Mouse (Mus musculus) lung, adult 2 months (tissue): ENCODE measurements around the gene Aatk.

ENCODE experiments used
- CTCF ChIP-seq: fragments of 200-500 bp; IDR thresholded peaks from 2 replicates; pipeline ENCODE4 v1.5.1; 2011; ENCODE audit warnings: mild to moderate bottlenecking, low read length, control low read depth; ENCODE audit not compliant: insufficient read depth
- POLR2A ChIP-seq: fragments of 200-500 bp; IDR thresholded peaks from 2 replicates; pipeline ENCODE4 v1.6.1; 2011; ENCODE audit warnings: low read depth, mild to moderate bottlenecking, control low read depth, low read length, borderline replicate concordance; ENCODE audit errors: extremely low read depth

DNA sequence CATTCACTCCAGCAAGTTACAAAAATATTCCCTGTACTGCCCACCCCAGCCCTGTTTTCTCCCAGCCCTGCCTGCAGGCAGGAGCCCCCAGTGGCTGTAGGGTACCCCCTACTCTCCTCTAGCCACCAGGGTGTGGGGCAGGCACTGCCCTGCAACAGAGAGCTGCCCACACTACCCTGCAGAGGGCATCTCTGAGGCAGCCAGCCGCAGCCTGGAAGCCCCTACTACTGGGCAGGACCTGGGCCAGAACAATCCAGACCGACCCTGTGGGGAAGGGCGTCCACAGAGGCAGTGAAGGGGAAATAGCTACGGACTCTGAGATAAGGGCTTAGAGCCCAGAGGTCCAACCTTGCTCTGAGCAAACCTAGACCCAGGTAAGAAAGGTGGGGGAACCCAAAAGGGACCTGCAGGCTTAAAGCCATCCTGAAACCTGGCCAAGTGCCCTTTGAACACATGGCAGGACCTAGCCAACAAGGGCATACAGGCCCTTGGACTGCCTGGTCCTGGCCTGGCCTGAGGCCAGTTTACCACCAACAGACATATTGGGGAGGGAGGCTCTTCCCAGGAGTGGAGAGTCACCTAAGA is 39.4 kb downstream of the Aatk start:
- TF ChIP-seq CTCF (no peak), POLR2A (no peak)
